Mouse (Mus musculus) limb, embryonic 11.5 days (tissue): ENCODE measurements around the gene Mtnr1a. TPM values are rescaled to one million over a fixed set of nuclear protein-coding genes. Genes with fewer than 3 reads are reported as not detected.

Source experiments
- ATAC-seq: fragments of 200-750 bp; cut with Nextera tagmentation; 2 replicates; pipeline ENCODE4 v1.8.0; 2017; ENCODE audit warnings: low read depth; ENCODE audit not compliant: insufficient number of reproducible peaks, low FRiP score, low TSS enrichment
- DNase-seq: peaks from one replicate; pipeline ENCODE4 v3.0.0-alpha.2; 2015; ENCODE audit warnings: low spot score
- H3K27ac ChIP-seq: fragments of 300-500 bp; sonication (generic); replicated peaks from 2 replicates; pipeline ENCODE4 v1.5.1; 2014; ENCODE audit warnings: low read depth, mild to moderate bottlenecking, low read length
- H3K27me3 ChIP-seq: fragments of 300-500 bp; sonication (generic); 2 replicates; pipeline ENCODE4 v1.6.1; 2014; ENCODE audit warnings: mild to moderate bottlenecking, low read length, mixed read lengths; ENCODE audit not compliant: control insufficient read depth, insufficient read depth
- H3K36me3 ChIP-seq: fragments of 300-500 bp; sonication (generic); 2 replicates; pipeline ENCODE4 v1.6.1; 2014; ENCODE audit warnings: mild to moderate bottlenecking, low read length, moderate library complexity, mixed read lengths; ENCODE audit not compliant: control insufficient read depth, insufficient read depth
- H3K4me1 ChIP-seq: fragments of 300-500 bp; sonication (generic); 2 replicates; pipeline ENCODE4 v1.6.1; 2014; ENCODE audit warnings: low read length, mixed read lengths; ENCODE audit not compliant: control insufficient read depth, insufficient read depth
- H3K4me2 ChIP-seq: fragments of 300-500 bp; sonication (generic); 2 replicates; pipeline ENCODE4 v1.6.1; 2014; ENCODE audit warnings: low read depth, mild to moderate bottlenecking, moderate library complexity; ENCODE audit not compliant: severe bottlenecking
- H3K4me3 ChIP-seq: fragments of 300-500 bp; sonication (generic); 2 replicates; pipeline ENCODE4 v1.5.1; 2014; ENCODE audit warnings: low read depth, low read length
- H3K9ac ChIP-seq: fragments of 300-500 bp; sonication (generic); 2 replicates; pipeline ENCODE4 v1.6.1; 2014; ENCODE audit warnings: mild to moderate bottlenecking, low read length
- H3K9me3 ChIP-seq: fragments of 300-500 bp; sonication (generic); 2 replicates; pipeline ENCODE4 v1.6.1; 2016; ENCODE audit warnings: low read length; ENCODE audit not compliant: control insufficient read depth
- WGBS: fragments of 180-500 bp; shearing (Covaris S2); extraction: QIAGEN DNeasy Blood & Tissue Kit; methylation state at CpG from one replicate; pipeline ENCODE4 v1.1.7; 2014; 5-methylcytosine and 5-hydroxymethylcytosine counted together
- polyA plus RNA-seq: library from polyadenylated mRNA; unstranded; fragments of >200 nt; fragmentation: Nextera tagmentation; extraction: Ambion mirVana; gene quantifications from 2 replicates; pipeline ENCODE4 v1.2.1, GENCODE M21; 2014

The Mtnr1a gene
- polyA plus RNA-seq, result not detected in 2 replicates

DNA sequence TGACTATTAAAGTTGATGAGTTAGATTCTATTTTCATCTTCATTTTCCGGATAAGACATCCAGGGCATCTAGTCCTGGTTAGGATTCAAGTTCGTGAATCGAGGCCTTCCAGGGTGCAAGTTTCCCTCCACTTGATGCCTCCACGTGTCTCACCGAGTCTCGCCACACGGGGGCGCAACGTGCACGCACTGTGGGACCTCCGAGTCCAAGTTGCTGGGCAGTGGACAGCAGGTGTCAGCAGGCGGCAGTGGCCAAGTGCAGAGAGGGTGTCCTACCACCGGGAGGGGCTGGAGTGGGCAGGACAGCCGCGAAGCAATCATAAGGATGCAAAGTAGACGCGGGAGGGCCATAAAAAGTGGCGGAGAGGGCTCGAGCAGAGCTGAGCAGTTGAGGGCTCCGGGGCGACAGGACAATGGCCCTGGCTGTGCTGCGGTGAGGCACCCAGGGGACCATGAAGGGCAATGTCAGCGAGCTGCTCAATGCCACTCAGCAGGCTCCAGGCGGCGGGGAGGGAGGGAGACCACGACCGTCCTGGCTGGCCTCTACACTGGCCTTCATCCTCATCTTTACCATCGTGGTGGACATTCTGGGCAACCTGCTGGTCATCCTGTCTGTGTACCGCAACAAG is at the start of gene Mtnr1a:
Gene Mtnr1a (plus strand): TSS at position 379 of the 628 bp plus-strand sequence.
- peak within 1 kb of the TSS; percentile 37; the same call in 1 of the 2 replicates for H3K4me2 ChIP-seq
- DNase-seq (peak; percentile 97), ATAC-seq (peak; percentile 79)
- H3K9me3 ChIP-seq, result no peaks in the 10 kb centered on the region
- H3K36me3 ChIP-seq, result no peaks in the 10 kb centered on the region
- H3K4me1 ChIP-seq, result no peaks in the 10 kb centered on the region
- H3K27ac ChIP-seq, result no peak within 1 kb of the TSS
- WGBS, result 9% methylated on average over 29 of the region's 29 CpGs
- no peak within 1 kb of the TSS for H3K4me3 ChIP-seq
- H3K9ac ChIP-seq, result no peak within 1 kb of the TSS
- H3K27me3 ChIP-seq, result no peaks in the 10 kb centered on the region

DNA sequence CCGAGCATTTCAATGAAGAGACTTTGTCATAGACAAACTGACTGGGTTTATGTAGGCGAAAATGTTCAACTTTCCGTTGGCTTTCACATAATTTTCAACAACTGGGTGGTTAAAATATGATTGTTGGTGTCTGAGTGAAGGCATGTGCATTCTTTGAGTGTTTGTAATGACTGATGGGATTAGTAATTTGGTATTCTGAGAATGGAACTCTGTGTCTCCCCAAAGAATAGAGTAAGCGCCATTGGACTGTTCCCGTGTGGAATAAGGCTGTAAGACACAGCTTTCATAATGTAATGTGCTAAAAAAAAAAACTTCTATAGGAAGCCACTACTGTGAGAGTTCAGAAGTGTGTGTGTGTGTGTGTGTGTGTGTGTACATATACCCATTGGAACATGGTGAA is 49.7 kb upstream of the Mtnr1a start:
- H3K4me3 ChIP-seq, result no peak overlapping the region
- 0 out of 2 replicates have a peak, but pooled peaks cover 6% of the 10 kb centered on the region for H3K4me1 ChIP-seq
- H3K9me3 ChIP-seq, result no peaks in the 10 kb centered on the region
- no peak overlapping the region for H3K4me2 ChIP-seq
- no peak overlapping the region for H3K9ac ChIP-seq
- peaks cover 12% of the 10 kb centered on the region for H3K36me3 ChIP-seq
- DNase-seq, result no peak
- no peaks in the 10 kb centered on the region for H3K27me3 ChIP-seq
- no peak for ATAC-seq
- H3K27ac ChIP-seq, result no peak overlapping the region
- WGBS, result 91% methylated on average over 5 of the region's 5 CpGs

DNA sequence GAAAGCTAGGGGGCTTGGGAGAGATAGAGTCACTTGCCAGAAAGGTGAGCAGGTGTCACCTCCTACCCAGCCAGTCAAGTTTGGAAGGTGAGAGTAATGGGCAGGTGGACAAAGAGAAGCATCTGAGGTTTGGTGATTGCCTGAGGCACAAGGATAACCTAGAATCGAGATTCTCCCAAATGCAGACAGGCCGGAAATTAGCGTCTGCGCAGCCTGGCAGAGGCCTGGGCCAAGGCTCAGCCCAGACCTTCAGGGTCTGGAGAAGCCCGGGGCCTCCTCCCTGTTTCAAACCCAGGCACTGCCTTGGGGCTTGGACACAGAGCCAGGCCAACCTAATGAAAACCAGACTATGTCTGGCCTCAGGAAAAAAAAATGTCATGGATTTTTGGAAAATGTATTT is 47.8 kb upstream of the Mtnr1a start:
- 73% methylated on average over 5 of the region's 5 CpGs for WGBS

DNA sequence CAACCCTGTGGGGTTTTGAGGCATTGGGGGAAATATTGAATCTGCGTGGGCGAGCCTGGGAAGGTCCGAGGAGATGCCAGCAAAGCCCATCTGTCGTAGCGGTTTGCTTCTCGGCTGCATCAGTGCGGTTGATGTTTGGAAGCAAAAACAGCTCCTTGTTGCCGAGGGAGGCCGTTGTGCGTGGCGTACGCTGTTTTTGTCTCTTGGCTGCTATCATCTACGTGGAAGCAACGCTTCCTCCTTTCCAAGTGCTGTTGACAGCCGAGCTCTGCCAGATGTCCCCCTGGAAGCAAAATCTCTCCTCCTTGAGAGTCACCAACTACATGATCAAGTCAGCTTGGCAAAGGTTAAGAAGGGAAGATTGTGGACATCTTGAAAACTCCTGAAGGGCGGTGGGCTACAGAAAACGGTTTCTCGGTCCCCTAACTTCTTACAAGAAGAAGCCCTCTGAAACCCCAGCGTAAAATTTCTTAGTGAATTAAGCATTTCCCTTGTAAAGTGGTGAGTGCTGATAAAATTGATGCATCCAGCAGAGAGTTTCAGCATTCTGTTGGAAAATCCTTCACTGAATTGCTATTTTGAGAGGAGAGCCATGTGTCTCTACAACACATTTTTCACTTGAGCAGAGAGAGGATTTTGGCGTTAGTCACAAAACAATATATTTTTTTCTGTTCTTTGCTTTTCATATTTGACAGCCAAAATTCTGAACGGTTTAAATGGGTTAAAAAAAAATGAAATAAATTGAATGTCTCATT is 46.8 kb upstream of the Mtnr1a start:
- no peak overlapping the region for H3K4me2 ChIP-seq
- 0 out of 2 replicates have a peak, but pooled peaks cover 6% of the 10 kb centered on the region for H3K4me1 ChIP-seq
- H3K36me3 ChIP-seq, result peaks cover 25% of the 10 kb centered on the region
- H3K27me3 ChIP-seq, result no peaks in the 10 kb centered on the region
- no peak overlapping the region for H3K27ac ChIP-seq
- 94% methylated on average over 21 of the region's 21 CpGs for WGBS
- no peak overlapping the region for H3K9ac ChIP-seq
- H3K4me3 ChIP-seq, result no peak overlapping the region
- H3K9me3 ChIP-seq, result no peaks in the 10 kb centered on the region
- ATAC-seq (no peak), DNase-seq (no peak)

More for the DNA sequence above, 47.8 kb upstream of the Mtnr1a start:
- Histone ChIP-seq H3K9me3 (no peaks in the 10 kb centered on the region), H3K4me3 (no peak overlapping the region), H3K27ac (no peak overlapping the region), H3K4me2 (no peak overlapping the region), H3K4me1 (0 out of 2 replicates have a peak, but pooled peaks cover 6% of the 10 kb centered on the region), H3K9ac (no peak overlapping the region), H3K27me3 (no peaks in the 10 kb centered on the region), H3K36me3 (peaks cover 23% of the 10 kb centered on the region)
- ATAC-seq (0 out of 2 replicates have a peak, but pooled peaks have one; percentile 54), DNase-seq (no peak)

DNA sequence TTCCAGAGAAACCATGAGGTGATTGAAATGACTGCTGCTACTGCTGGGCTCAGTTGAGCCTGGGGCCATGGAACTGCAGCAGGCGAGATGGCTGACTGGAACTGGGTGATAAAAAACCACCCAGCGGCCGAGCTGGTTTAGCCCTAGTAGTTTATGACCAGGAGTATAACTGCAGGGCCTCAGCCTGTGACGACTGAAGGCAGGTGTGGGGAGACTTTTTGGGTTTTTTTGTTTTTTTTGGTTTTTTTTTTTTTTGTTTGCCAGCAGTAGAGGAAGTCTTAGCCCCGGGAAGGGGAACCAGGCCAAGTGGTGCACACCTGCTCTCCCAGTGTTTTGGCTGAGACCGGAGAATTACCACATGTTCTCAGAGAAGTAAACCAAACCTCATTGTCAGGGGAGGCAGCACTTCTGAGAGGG is 40.8 kb upstream of the Mtnr1a start:
- no peak overlapping the region for H3K4me2 ChIP-seq
- peaks cover 31% of the 10 kb centered on the region for H3K36me3 ChIP-seq
- no peaks in the 10 kb centered on the region for H3K4me1 ChIP-seq
- ATAC-seq (peak; percentile 78), DNase-seq (peak; percentile 51)
- no peak overlapping the region for H3K4me3 ChIP-seq
- H3K27ac ChIP-seq, result no peak overlapping the region
- no peak overlapping the region for H3K9ac ChIP-seq
- 38% methylated on average over 6 of the region's 6 CpGs for WGBS
- no peaks in the 10 kb centered on the region for H3K9me3 ChIP-seq
- no peaks in the 10 kb centered on the region for H3K27me3 ChIP-seq

DNA sequence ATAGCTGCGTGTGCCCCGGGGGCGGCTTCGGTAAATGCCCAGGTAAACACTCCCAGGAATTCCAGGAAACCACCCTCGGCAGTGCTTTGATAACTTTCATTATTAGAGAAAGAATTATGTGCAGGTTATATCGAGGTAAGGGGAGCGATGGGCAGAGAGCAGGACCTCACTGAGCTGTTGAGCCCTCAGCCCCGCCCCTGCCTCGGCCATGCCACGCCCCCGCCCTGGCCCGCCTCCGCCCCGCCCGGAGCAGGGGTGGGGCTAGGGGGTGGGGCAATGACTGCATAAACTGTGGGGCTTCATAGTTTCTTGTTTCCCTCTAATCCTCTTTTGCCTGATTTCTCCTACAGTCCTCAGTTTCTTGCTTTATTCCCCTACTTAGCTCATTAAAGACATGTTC is 30.6 kb upstream of the Mtnr1a start:
- Histone ChIP-seq H3K4me1 (no peaks in the 10 kb centered on the region), H3K36me3 (peaks cover 28% of the 10 kb centered on the region), H3K4me3 (no peak overlapping the region), H3K27me3 (no peaks in the 10 kb centered on the region), H3K9me3 (no peaks in the 10 kb centered on the region), H3K9ac (no peak overlapping the region), H3K4me2 (no peak overlapping the region), H3K27ac (no peak overlapping the region)
- no peak for DNase-seq
- WGBS, result 84% methylated on average over 14 of the region's 15 CpGs
- no peak for ATAC-seq

DNA sequence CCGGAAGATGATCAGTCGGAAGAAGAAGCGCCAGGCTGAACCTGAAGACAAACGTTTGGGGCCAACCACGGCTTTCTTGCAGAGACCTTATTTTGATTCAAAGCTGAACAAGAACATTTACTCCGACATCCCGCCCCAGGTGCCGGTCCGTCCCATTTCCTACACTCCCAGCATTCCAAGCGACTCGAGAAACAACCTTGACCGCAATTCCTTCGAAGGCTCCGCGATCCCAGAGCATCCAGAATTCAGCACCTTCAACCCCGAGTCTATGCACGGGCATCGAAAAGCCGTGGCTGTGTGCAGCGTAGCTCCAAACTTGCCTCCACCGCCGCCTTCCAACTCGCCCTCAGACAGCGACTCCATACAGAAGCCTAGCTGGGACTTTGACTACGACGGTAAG is 24.8 kb upstream of the Mtnr1a start:
- Histone ChIP-seq H3K36me3 (peaks cover 22% of the 10 kb centered on the region), H3K27me3 (no peaks in the 10 kb centered on the region), H3K4me1 (no peaks in the 10 kb centered on the region), H3K4me3 (no peak overlapping the region), H3K27ac (no peak overlapping the region), H3K9me3 (no peaks in the 10 kb centered on the region), H3K9ac (no peak overlapping the region), H3K4me2 (no peak overlapping the region)
- DNase-seq (no peak), ATAC-seq (no peak)
- 96% methylated on average over 26 of the region's 26 CpGs for WGBS

DNA sequence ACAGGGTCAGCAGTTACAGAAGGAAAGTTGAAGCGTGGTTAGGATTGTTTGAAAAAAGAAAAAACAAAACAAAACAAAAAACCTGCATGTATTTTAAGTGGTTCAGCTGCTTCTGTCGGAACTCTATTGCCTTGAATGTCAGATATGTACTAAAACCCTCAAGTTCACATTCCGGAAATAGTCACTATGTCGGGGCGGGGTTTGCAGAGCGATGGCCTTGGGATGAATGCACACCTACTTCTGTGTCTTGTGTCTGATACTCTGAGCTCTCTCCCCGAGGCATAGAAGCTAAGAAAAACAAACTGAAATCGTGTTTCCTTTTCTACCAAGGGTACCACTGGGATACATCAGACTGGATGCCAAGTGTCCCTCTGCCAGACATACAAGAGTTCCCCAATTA is 18.5 kb upstream of the Mtnr1a start:
- ATAC-seq, result no peak
- Histone ChIP-seq H3K27me3 (no peaks in the 10 kb centered on the region), H3K36me3 (peaks cover 6% of the 10 kb centered on the region), H3K9ac (no peak overlapping the region), H3K4me2 (no peak overlapping the region), H3K27ac (no peak overlapping the region), H3K9me3 (no peaks in the 10 kb centered on the region; the same call in 1 of the 2 replicates), H3K4me1 (no peaks in the 10 kb centered on the region), H3K4me3 (no peak overlapping the region)
- WGBS, result 94% methylated on average over 8 of the region's 8 CpGs
- DNase-seq, result no peak
